Comparison of ENCODE assay signal across 29 mouse cellular contexts in genomic region chr6:18674584-18675250, GRCm38 (mm10).
"Had no signal": no experiment of that assay in that cellular context is flagged by ENCODE, and none has a peak within 500 bp of the region (broad histone marks: within the 10 kb centered on the region; RNA-seq: fewer than 3 reads in every experiment).

No protein-coding gene starts in this region.

- H3K9me3 ChIP-seq: heart, embryonic 10.5 days; heart, embryonic 12.5 days; hindbrain, embryonic 10.5 days; hindbrain, embryonic 13.5 days; hindbrain, embryonic 15.5 days; kidney, embryonic 15.5 days; limb, embryonic 10.5 days; limb, embryonic 12.5 days; liver, embryonic 13.5 days; liver, embryonic 15.5 days had no signal

- DNase-seq: gastrocnemius, adult 2 months; gastrocnemius, postnatal 10 days; gastrocnemius, postnatal 25 days; heart, adult 18-20 months; heart, postnatal 10 days; heart, postnatal 4 days; kidney, adult 11 months; kidney, adult 2 months; kidney, adult 9 months; kidney, postnatal 14 days; kidney, postnatal 36 days; layer of hippocampus, adult 9-11 months; layer of hippocampus, postnatal 36 days; liver; liver, embryonic 13.5 days; liver, postnatal 0 days had no signal

- H3K4me1 ChIP-seq: heart, embryonic 10.5 days; heart, embryonic 12.5 days; hindbrain, embryonic 10.5 days; hindbrain, embryonic 13.5 days; hindbrain, embryonic 15.5 days; kidney, embryonic 15.5 days; limb, embryonic 10.5 days; limb, embryonic 12.5 days; liver, embryonic 13.5 days; liver, embryonic 15.5 days had no signal

- H3K4me3 ChIP-seq: gastrocnemius, adult 2 months; heart, embryonic 10.5 days; heart, embryonic 12.5 days; hindbrain, embryonic 10.5 days; hindbrain, embryonic 13.5 days; hindbrain, embryonic 15.5 days; kidney, embryonic 15.5 days; limb, embryonic 10.5 days; limb, embryonic 12.5 days; liver, embryonic 13.5 days; liver, embryonic 15.5 days had no signal

- H3K9ac ChIP-seq: heart, embryonic 12.5 days; hindbrain, embryonic 13.5 days; hindbrain, embryonic 15.5 days; kidney, embryonic 15.5 days; limb, embryonic 12.5 days; liver, embryonic 13.5 days; liver, embryonic 15.5 days; liver, postnatal 0 days had no signal

- H3K27ac ChIP-seq: gastrocnemius, adult 2 months; heart, embryonic 10.5 days; hindbrain, embryonic 10.5 days; hindbrain, embryonic 13.5 days; hindbrain, embryonic 15.5 days; hindbrain, postnatal 0 days; kidney, embryonic 15.5 days; kidney, postnatal 0 days; limb, embryonic 10.5 days; limb, embryonic 12.5 days; liver, embryonic 13.5 days; liver, embryonic 15.5 days had no signal

- H3K36me3 ChIP-seq: heart, embryonic 10.5 days; heart, embryonic 12.5 days; hindbrain, embryonic 10.5 days; hindbrain, embryonic 13.5 days; hindbrain, embryonic 15.5 days; kidney, embryonic 15.5 days; limb, embryonic 10.5 days; limb, embryonic 12.5 days; liver, embryonic 13.5 days; liver, embryonic 15.5 days had no signal

- H3K4me2 ChIP-seq: heart, embryonic 12.5 days; hindbrain, embryonic 13.5 days; hindbrain, embryonic 15.5 days; kidney, embryonic 15.5 days; limb, embryonic 12.5 days; liver, embryonic 11.5 days; liver, embryonic 13.5 days; liver, embryonic 15.5 days had no signal

- ATAC-seq: hindbrain, postnatal 0 days; intestine, embryonic 16.5 days; liver, postnatal 0 days had no signal

- H3K27me3 ChIP-seq: heart, embryonic 12.5 days; hindbrain, embryonic 13.5 days; hindbrain, embryonic 15.5 days; kidney, embryonic 15.5 days; limb, embryonic 12.5 days; liver, embryonic 13.5 days; liver, embryonic 15.5 days had no signal
